Mouse (Mus musculus) ovary, postnatal 36 days (tissue): ENCODE data around the gene Cbx1.
"Not testable (repeated sequence)": the region's sequence is repeated elsewhere in the genome, so short reads cannot be mapped to it uniquely, and the experiment has no call there.

Experiments used
- DNase-seq: peaks from one replicate; pipeline ENCODE4 v3.0.0; 2022; ENCODE audit warnings: low spot score, mixed read lengths

Gene Cbx1

DNA sequence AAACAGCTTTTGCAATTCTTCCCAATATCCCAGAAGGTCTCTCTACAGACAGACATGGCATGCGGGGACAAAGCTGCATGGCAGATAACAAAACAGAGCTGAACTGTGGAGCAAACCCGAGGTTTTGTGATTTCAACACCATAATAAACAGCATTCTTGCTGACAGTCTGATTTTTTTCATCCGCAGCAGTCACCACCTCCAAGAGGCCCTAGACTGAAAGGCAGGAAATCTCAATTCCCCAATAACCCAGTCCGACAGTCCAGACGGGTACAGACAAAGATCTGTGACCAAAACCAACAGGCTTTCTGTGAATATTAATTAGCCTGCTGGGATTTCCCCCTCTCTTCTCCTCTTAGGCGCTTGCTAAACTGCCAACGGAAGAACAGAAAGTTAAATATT, 13.3 kb upstream of the Cbx1 start:
- DNase-seq, result no peak

GRCm38 (mm10) chr11:96776068-96776467, 12.9 kb upstream of the Cbx1 start:
- DNase-seq, result no peak

DNA sequence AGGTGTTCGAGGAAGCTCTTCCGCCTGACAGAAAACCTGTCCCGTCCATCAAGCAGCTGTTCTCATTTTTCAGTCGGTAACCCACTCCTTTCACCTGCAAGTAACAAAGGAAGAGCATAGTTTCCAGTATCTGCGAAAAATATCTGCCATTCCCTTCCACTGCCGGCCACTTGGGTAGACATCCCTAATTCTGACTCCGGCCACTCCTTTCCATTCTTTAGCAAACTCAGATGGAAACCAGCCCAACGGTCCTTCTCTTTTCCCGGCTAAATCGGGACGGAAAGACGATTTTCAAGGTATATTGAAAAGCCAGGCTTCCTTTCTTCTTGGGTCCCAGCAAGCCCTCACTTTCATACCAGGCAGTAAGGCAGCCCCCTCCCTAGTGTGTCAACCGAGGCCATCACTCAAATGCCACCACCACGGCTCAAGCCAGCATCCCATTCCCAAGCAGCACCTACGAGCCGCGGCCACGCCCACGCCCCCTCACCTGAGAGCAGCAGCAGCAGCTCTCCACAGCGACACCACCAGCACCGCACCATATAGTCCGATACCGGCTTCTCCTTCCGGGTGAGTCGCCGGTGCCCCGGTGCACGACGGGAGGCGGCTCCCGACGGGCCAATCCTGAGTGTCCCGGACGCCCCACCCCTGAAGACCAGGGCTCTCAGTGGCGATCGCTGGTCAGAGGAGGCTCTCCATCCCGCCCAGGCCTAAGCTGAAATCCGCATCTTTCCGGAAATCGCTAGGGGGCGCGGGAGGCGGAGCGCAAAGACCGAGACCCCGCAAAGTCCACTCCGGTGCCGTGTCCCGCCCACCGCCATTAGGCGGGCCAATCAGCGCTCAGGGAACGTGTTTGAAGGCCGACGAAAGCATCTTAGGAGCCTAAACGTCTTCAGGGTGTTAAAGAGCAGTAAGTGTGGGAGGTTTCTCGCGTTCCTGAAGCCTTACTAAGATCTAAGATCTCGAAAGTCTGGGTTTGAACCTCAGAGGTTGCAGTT, 11.7 kb upstream of the Cbx1 start, which contains the start of gene Snx11:
TSS of gene Snx11 (minus strand) at position 592 of the 995 bp plus-strand sequence.
- DNase-seq, result peak; percentile 99

- DNase-seq, result not testable (repeated sequence)
Observed at GRCm38 (mm10) chr11:96778061-96778627, 10.8 kb upstream of the Cbx1 start.

GRCm38 (mm10) chr11:96780306-96780705, 8.6 kb upstream of the Cbx1 start:
- no peak for DNase-seq

DNA sequence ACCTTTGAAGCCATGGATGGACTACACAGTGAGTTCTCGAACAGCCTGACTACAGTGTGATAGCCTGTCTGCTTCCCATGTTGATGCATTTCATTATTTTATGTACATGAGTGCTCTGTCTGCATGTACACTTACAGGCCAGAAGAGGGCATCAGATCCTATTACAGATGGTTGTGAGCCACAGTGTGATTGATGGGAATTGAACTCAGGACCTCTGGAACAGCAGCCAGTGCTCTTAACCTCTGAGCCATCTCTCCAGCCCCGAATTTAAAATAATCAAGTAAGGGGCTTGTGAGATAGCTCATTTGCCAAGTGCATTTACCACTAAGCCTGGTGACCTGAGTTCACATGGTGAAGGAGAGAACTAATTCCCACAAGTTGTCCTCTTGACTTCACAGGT, 7.5 kb upstream of the Cbx1 start:
- no peak for DNase-seq

DNA sequence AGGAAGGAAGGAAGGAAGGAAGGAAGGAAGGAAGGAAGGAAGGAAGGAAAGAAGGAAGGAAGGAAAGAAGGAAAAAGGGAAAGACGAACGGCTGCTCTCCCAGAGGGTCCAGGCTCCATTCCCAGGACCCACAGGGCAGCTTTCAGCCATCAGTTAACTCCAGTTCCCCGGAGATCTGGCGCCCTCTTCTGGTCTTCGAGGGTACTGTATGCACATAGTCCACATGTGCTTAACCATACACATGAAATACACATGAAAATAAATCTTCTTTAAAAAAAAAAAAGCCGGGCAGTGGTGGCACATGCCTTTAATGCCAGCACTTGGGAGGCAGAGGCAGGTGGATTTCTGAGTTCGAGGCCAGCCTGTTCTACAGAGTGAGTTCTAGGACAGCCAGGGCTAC, 4.1 kb upstream of the Cbx1 start:
- peak; percentile 62 for DNase-seq

DNA sequence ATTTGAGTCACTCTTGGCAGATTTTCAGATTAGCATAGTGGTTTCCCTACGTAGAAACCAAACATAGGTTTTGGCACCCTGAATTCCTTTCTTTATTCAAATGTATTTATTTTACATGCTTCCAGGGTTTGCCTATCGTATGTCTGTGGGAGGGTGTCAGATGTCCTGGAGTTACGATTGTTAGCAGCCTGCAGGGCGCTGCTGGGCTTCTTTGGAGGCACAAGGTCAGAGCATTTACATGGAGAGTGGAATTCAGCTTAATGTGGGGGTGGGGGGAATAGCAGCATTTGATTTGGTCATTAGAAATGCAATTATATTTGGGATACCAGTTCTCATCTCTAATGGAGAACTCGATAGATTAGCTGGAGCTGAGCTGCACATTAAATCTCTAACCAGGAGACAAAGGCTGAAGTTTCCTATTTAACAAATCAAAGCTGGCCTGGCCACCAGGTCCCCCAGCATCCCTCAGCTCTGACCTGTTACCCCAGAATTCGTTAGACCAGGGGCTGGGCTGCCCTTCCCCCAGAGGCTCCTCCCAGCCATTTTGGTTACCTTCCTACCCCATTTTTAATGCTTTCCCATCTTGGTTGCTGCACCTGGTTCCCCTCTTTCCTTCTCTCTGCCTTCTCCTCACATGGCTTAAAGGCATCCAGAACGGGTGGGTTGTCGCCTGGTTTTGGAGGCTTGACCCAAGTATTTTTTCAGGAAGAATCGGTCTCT, 2.0 kb upstream of the Cbx1 start:
- DNase-seq, result no peak

- DNase-seq, result no peak
Observed at GRCm38 (mm10) chr11:96789990-96790389, 1.1 kb downstream of the Cbx1 start.

DNA sequence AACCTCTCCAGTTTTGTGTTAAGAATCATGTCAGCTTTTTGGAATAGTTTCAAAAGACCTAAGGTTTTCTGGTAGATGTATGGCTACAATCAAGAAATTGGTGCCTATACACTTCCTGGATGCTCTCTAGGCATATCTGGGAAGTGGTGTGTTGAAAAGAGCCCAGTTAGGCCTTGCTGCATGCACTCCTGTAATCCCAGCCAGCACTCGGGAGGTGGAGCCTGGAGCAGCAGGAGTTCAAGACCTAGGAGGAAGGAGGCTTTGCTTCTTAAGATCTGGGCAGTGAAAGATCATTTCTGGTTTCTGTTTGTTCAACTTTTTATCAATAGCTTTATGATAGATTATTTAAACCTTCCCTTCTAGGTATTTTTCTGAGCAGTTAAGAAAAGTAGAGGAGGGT, 1.8 kb downstream of the Cbx1 start:
- no peak for DNase-seq

- DNase-seq, result no peak
Observed at GRCm38 (mm10) chr11:96795491-96795890, 6.6 kb downstream of the Cbx1 start.

DNA sequence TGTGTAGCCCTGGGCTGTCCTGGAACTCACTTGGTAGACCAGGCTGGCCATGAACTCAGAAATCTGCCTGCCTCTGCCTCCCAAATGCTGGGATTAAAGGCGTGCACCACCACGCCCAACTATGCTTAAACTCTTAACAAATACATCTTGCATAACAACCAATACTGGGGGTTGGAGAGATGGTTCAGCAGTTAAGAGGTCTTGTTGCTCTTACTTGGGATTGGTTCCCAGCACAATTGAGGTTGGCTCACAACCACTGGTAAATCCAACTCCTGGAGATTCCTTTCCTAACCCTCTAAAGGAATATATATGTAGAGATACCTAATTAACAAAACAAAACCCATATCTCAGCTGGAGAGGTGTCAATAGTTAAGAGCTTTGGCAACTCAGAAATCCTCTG, 7.2 kb downstream of the Cbx1 start:
- DNase-seq, result no peak

DNA sequence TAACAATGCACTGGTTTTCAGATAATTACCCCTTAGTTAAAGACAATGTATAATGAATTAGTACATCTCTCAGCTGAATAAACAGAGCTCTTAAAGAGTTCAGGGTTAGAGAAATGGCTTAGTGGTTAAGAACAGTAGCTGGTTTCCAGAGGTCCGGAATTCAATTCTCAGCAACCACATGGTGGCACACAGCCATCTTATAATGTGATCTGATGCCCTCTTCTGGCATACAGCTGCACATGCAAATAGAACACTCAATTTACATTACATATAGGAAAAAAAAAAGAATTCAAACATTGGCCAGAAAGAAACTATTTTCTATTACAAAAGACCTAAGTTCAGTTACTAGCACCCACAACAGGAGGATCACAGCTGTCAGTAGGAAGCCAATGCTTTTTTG, 7.7 kb downstream of the Cbx1 start:
- no peak for DNase-seq

GRCm38 (mm10) chr11:96799511-96799910, 10.6 kb downstream of the Cbx1 start:
- no peak for DNase-seq

- DNase-seq, result no peak
Observed at GRCm38 (mm10) chr11:96805606-96806005, 16.7 kb downstream of the Cbx1 start.

DNA sequence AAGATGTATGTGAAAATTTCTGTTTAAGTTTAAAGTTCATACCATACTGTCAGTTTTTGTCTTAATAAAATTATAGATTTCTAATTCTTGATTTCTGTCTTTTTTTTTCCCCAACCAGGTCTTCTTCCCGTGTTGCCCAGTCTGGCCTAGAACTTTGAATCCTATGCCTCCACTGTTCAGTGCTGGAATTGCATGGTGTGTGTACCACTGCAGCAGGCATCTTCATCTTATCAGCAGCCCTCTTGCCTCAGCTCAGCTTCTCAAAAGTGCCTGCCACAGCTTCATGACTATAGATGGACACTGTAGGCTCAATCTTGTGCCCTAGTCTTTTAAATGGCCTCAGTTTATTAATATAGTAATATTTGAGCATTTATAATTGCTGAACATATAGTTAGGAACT, 19.1 kb downstream of the Cbx1 start:
- DNase-seq, result no peak

GRCm38 (mm10) chr11:96809562-96810235, 20.8 kb downstream of the Cbx1 start:
- no peak for DNase-seq

GRCm38 (mm10) chr11:96811188-96811587, 22.3 kb downstream of the Cbx1 start:
- DNase-seq, result not testable (repeated sequence)

DNA sequence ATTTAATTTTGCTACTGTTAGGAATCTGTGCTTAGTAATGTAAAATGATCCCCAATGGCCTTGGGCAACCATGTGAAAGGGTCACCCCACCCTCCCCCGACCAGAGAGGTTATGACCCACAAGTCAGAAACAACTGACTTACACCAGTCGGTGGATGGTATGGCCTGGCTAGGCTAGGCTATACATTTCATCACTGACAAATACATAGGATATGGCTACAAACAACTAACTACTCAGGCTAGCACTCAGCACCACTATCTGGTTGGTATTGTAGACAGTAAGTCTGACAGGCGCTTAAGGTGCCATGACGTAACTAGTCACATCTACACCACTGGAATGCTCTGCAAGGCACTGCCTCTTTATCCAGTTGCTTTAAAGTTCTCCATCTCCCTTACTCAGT, 24.5 kb downstream of the Cbx1 start:
- DNase-seq, result no peak

DNA sequence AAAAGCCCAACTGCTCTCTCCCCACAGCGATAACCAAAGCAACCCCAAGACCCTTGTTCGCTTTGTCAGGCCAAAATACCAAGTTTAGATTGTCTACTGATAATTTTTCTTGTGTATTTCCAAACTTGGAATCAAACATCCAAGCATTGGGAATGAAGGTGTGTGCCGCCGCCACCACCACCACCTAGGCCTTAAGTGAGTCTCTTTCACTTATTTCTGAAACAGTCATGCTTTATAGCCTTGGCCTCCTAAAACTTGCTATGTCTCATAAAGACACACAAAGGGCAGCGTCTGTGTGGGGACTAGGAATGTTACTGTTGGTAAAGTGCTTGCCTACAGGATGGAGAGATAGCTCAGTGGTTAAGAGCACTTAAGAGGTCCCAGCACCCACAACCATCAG, 25.0 kb downstream of the Cbx1 start:
- DNase-seq, result no peak

DNA sequence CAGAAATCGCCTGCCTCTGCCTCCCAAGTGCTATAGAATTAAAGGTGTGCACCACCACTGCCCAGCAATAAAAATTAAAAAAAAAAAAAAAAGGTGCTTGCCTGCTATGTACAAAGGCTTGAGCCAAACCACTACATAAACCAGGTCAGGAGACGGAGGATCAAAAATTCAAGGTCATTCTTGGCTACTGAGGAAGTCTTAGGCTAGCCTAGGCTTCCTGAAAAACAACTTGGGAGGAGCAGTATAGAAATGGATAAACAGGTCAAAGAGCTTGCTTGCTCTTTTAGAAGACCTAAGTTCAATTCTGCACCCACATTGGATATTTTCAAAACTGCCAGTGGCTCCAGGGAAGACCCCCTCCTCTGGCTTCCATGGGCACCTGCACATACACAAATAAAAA, 25.5 kb downstream of the Cbx1 start:
- no peak for DNase-seq

DNA sequence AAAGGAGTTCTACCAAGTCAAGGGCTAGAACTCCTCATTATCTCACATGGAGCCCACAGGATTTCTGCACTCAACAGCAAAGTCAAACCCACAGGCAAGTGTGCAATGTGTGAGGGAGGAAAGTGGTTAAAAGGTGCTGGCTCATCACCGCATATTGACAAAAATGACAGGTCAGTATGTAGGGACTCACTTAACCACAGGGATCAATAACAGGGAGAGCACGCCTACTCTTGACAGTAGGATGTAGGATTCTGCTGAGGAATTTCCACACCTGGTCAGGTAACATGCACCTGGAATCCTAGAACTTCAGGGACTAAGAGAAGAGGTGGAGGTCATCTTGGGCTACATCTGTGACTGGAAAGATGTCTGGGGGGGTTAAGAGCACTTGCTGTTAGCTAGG, 27.0 kb downstream of the Cbx1 start:
- DNase-seq, result no peak
